ENCODE assay signal across 10 mouse cellular contexts in genomic region chr6:29528165-29528505, GRCm38 (mm10). TPM values are rescaled to one million over a fixed set of nuclear protein-coding genes. Genes with fewer than 3 reads are reported as not detected.
DNase-seq lines count a peak whose midpoint lies in the region; ATAC-seq and TF ChIP-seq lines count a peak whose summit lies in the region.
"Had no signal": no experiment of that assay in that cellular context is flagged by ENCODE, and none has a peak within 500 bp of the region (broad histone marks: within the 10 kb centered on the region; RNA-seq: fewer than 3 reads in every experiment).

No protein-coding gene starts in this region.

- no peak for ATAC-seq in forebrain, embryonic 12.5 days (ENCODE audit: low FRiP score)
- no peak for ATAC-seq in forebrain, embryonic 14.5 days
- ATAC-seq in embryonic facial prominence, embryonic 15.5 days (ENCODE audit: insufficient number of reproducible peaks, low FRiP score, low TSS enrichment, low read depth), result no peak; the same call in 1 of the 2 replicates
- no peak for ATAC-seq in liver, embryonic 14.5 days (ENCODE audit: insufficient read depth)

- H3K4me1 ChIP-seq in forebrain, embryonic 12.5 days, result peaks cover 22% of the 10 kb centered on the region
- H3K4me1 ChIP-seq in forebrain, embryonic 14.5 days (ENCODE audit: control insufficient read depth, insufficient read depth, low read length), result peaks cover 4% of the 10 kb centered on the region; the same call in 1 of the 2 replicates
- H3K4me1 ChIP-seq in lung, adult 2 months (ENCODE audit: control insufficient read depth, insufficient read depth, low read length), result peaks cover 6% of the 10 kb centered on the region; the same call in 1 of the 2 replicates
- H3K4me1 ChIP-seq in embryonic facial prominence, embryonic 15.5 days, result peaks cover 31% of the 10 kb centered on the region
- H3K4me1 ChIP-seq in liver, embryonic 14.5 days (replicated peaks; ENCODE audit: control insufficient read depth in 2 of 2, insufficient read depth in 2 of 2, low read length in 1 of 2), result no peaks in the 10 kb centered on the region

- H3K36me3 ChIP-seq in forebrain, embryonic 12.5 days (replicated peaks), result no peaks in the 10 kb centered on the region
- no peaks in the 10 kb centered on the region for H3K36me3 ChIP-seq in forebrain, embryonic 14.5 days (ENCODE audit: control insufficient read depth, insufficient read depth, low read length)
- no peaks in the 10 kb centered on the region for H3K36me3 ChIP-seq in embryonic facial prominence, embryonic 15.5 days
- H3K36me3 ChIP-seq in liver, embryonic 14.5 days (replicated peaks; ENCODE audit: control insufficient read depth, insufficient read depth, low read depth), result no peaks in the 10 kb centered on the region

- no peak overlapping the region for H3K4me2 ChIP-seq in forebrain, embryonic 12.5 days
- H3K4me2 ChIP-seq in forebrain, embryonic 14.5 days (ENCODE audit: low read length), result no peak overlapping the region
- H3K4me2 ChIP-seq in embryonic facial prominence, embryonic 15.5 days (replicated peaks), result peak overlapping the region; percentile 99
- H3K4me2 ChIP-seq in liver, embryonic 14.5 days (ENCODE audit: low read depth), result no peak overlapping the region

- H3K9me3 ChIP-seq in forebrain, embryonic 12.5 days, result no peaks in the 10 kb centered on the region
- no peaks in the 10 kb centered on the region for H3K9me3 ChIP-seq in forebrain, embryonic 14.5 days (replicated peaks; ENCODE audit: control insufficient read depth, low read length)
- no peaks in the 10 kb centered on the region for H3K9me3 ChIP-seq in embryonic facial prominence, embryonic 15.5 days (replicated peaks)
- no peaks in the 10 kb centered on the region for H3K9me3 ChIP-seq in liver, embryonic 14.5 days (ENCODE audit: control insufficient read depth, low read length)

- peak overlapping the region; percentile 13; the same call in 1 of the 2 replicates for H3K4me3 ChIP-seq in forebrain, embryonic 12.5 days (replicated peaks)
- no peak overlapping the region for H3K4me3 ChIP-seq in forebrain, embryonic 14.5 days (ENCODE audit: low read depth, low read length)
- H3K4me3 ChIP-seq in lung, adult 2 months (replicated peaks; ENCODE audit: extremely low read depth, low read depth, low read length), result peak overlapping the region; percentile 15
- peak overlapping the region; percentile 57 for H3K4me3 ChIP-seq in embryonic facial prominence, embryonic 15.5 days (replicated peaks)
- peak overlapping the region; percentile 16 to 53 for H3K4me3 ChIP-seq in liver, embryonic 14.5 days (ENCODE audit: insufficient read depth in 1 of 2, low read depth in 2 of 2, low read length in 2 of 2)

- no peak for TF ChIP-seq CTCF in lung, adult 2 months (IDR thresholded peaks at IDR 0.05; ENCODE audit: insufficient read depth, low read length)
- TF ChIP-seq CTCF in liver, embryonic 14.5 days (IDR thresholded peaks at IDR 0.05; ENCODE audit: low read depth), result no peak

- 11% methylated on average over 8 of the region's 8 CpGs for WGBS in forebrain, embryonic 12.5 days
- WGBS in forebrain, embryonic 14.5 days, result 10% methylated on average over 8 of the region's 8 CpGs
- 13% methylated on average over 8 of the region's 8 CpGs for WGBS in lung, adult 2 months
- 8% methylated on average over 8 of the region's 8 CpGs for WGBS in embryonic facial prominence, embryonic 15.5 days
- 16% methylated on average over 8 of the region's 8 CpGs for WGBS in liver, embryonic 14.5 days (ENCODE audit: insufficient replicate concordance)

- H3K27me3 ChIP-seq in forebrain, embryonic 12.5 days, result peaks cover 77% of the 10 kb centered on the region
- peaks cover 46% of the 10 kb centered on the region for H3K27me3 ChIP-seq in forebrain, embryonic 14.5 days (replicated peaks; ENCODE audit: control insufficient read depth, insufficient read depth, low read length)
- peaks cover 45% of the 10 kb centered on the region for H3K27me3 ChIP-seq in embryonic facial prominence, embryonic 15.5 days
- H3K27me3 ChIP-seq in liver, embryonic 14.5 days (ENCODE audit: control insufficient read depth, insufficient read depth, low read length), result peaks cover 47% of the 10 kb centered on the region

- H3K27ac ChIP-seq in forebrain, embryonic 12.5 days, result no peak overlapping the region
- H3K27ac ChIP-seq in forebrain, embryonic 14.5 days (ENCODE audit: low read depth, low read length), result no peak overlapping the region
- no peak overlapping the region for H3K27ac ChIP-seq in embryonic facial prominence, embryonic 15.5 days (replicated peaks)
- no peak overlapping the region for H3K27ac ChIP-seq in liver, embryonic 14.5 days

- TF ChIP-seq EP300 in liver, embryonic 14.5 days (IDR thresholded peaks at IDR 0.05; ENCODE audit: low read depth), result no peak

- no peak for TF ChIP-seq POLR2A in lung, adult 2 months (IDR thresholded peaks at IDR 0.05; ENCODE audit: borderline replicate concordance, extremely low read depth, low read depth, low read length)

- H3K9ac ChIP-seq in forebrain, embryonic 12.5 days, result no peak overlapping the region
- H3K9ac ChIP-seq in forebrain, embryonic 14.5 days (ENCODE audit: low read length), result no peak overlapping the region
- no peak overlapping the region for H3K9ac ChIP-seq in embryonic facial prominence, embryonic 15.5 days
- H3K9ac ChIP-seq in liver, embryonic 14.5 days (replicated peaks), result no peak overlapping the region

- DNase-seq in forebrain, embryonic 14.5 days (ENCODE audit: low spot score), result no peak
- no peak for DNase-seq in lung, adult 2 months
- no peak for DNase-seq in lung, postnatal 4 days
- DNase-seq in liver, embryonic 14.5 days (ENCODE audit: low read depth in 3 of 3, low spot score in 3 of 3), result no peak
- no peak for DNase-seq in urinary bladder, adult 18-20 months (ENCODE audit: low spot score in 2 of 2)
- no peak for DNase-seq in adrenal gland, postnatal 25 days
- DNase-seq: cerebellum, adult 9-11 months; gastrocnemius, postnatal 25 days had no signal

RNA-seq across cellular contexts. Expression of gene Irf5, which starts 1.7 kb away (rescaled TPM):
- polyA plus RNA-seq in forebrain, embryonic 12.5 days (2016; fragmentation: Nextera tagmentation; extraction: Ambion mirVana), result 0.95 and 1.3 TPM in 2 replicates
- polyA plus RNA-seq in forebrain, embryonic 14.5 days (2014; fragmentation: Nextera tagmentation; extraction: Ambion mirVana), result 0.98 and 1.4 TPM in 2 replicates
- 35.2 and 36.6 TPM in 2 replicates for polyA plus RNA-seq in lung, adult 2 months (2012; rRNA removed)
- polyA plus RNA-seq in embryonic facial prominence, embryonic 15.5 days (2015; fragmentation: Nextera tagmentation; extraction: Ambion mirVana), result 6.8 and 8.2 TPM in 2 replicates
- 5.7 and 6.4 TPM in 2 replicates for polyA plus RNA-seq in liver, embryonic 14.5 days (2012; rRNA removed)
- 5.5 and 6.8 TPM in 2 replicates for polyA plus RNA-seq in liver, embryonic 14.5 days (2014; fragmentation: Nextera tagmentation; extraction: Ambion mirVana)
- 2.6 and 4.6 TPM in 2 replicates for total RNA-seq in adrenal gland, postnatal 25 days (2021)

RNA-seq across cellular contexts. Expression of gene Kcp, which starts 20.4 kb away (rescaled TPM):
- polyA plus RNA-seq in forebrain, embryonic 12.5 days (2016; fragmentation: Nextera tagmentation; extraction: Ambion mirVana), result 9.4 and 10.8 TPM in 2 replicates
- polyA plus RNA-seq in forebrain, embryonic 14.5 days (2014; fragmentation: Nextera tagmentation; extraction: Ambion mirVana), result 5.8 and 10.6 TPM in 2 replicates
- polyA plus RNA-seq in lung, adult 2 months (2012; rRNA removed), result 8.8 and 12.3 TPM in 2 replicates
- 26.2 and 28.3 TPM in 2 replicates for polyA plus RNA-seq in embryonic facial prominence, embryonic 15.5 days (2015; fragmentation: Nextera tagmentation; extraction: Ambion mirVana)
- 2.0 and 2.6 TPM in 2 replicates for polyA plus RNA-seq in liver, embryonic 14.5 days (2012; rRNA removed)
- 0.67 and 1.2 TPM in 2 replicates for polyA plus RNA-seq in liver, embryonic 14.5 days (2014; fragmentation: Nextera tagmentation; extraction: Ambion mirVana)
- total RNA-seq in adrenal gland, postnatal 25 days (2021), result 2.6 and 3.1 TPM in 2 replicates

RNA-seq across cellular contexts. Expression of gene Atp6v1fnb, which starts 56.9 kb away (rescaled TPM):
- polyA plus RNA-seq in forebrain, embryonic 12.5 days (2016; fragmentation: Nextera tagmentation; extraction: Ambion mirVana), result 0.37 TPM in 1 of 2 replicates, not detected in the other
- 0.27 TPM in 1 of 2 replicates, not detected in the other for polyA plus RNA-seq in forebrain, embryonic 14.5 days (2014; fragmentation: Nextera tagmentation; extraction: Ambion mirVana)
- 0.20 TPM in 1 of 2 replicates, not detected in the other for polyA plus RNA-seq in lung, adult 2 months (2012; rRNA removed)
- polyA plus RNA-seq in embryonic facial prominence, embryonic 15.5 days (2015; fragmentation: Nextera tagmentation; extraction: Ambion mirVana), result not detected in 2 replicates
- 0.11 TPM in 1 of 2 replicates, not detected in the other for polyA plus RNA-seq in liver, embryonic 14.5 days (2012; rRNA removed)
- polyA plus RNA-seq in liver, embryonic 14.5 days (2014; fragmentation: Nextera tagmentation; extraction: Ambion mirVana), result not detected in 2 replicates
- total RNA-seq in adrenal gland, postnatal 25 days (2021), result not detected in 2 replicates
- total RNA-seq: gastrocnemius, postnatal 25 days had no signal
